Mouse (Mus musculus): ENCODE measurements around the gene Arntl. TPM values are rescaled to one million over a fixed set of nuclear protein-coding genes. Genes with fewer than 3 reads are reported as not detected.
A peak's percentile ranks its signal among the peaks of the same experiment; 100 is the strongest.

Gene Arntl
- total RNA-seq, 2 experiments from 2014 or later, result 29.9 to 33.2 TPM

DNA sequence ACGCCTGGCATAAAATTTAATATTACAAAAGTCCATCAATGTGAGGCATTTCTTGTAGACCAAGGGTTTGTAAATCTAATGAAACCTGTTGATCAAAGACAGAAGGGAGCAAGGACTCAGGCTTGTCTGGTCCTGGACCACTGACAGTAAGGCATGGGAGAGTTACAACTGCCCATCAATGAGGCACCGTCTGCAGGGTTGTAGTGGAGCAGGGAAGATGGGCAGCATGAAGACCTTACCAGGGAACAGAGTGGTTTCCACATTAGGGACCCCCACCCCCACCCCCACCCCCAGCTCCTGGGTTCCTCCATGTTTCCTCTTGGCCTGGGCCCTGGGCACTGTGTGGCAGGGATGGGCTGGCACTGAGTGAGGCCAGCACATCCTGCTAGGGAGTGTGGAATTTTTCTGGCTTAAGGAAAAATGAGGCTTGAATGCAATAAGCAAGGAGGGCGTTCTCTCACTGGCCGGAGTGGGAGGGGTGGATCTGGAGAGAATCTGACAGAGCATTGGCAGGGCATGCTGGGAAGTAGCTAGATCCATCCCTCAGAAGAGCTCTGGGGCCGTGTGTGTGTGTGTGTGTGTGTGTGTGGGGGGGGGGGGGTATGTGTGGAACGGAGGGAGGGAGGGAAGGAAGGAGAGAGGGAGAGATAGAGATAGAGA is 65.2 kb downstream of the Arntl start:
- intact Hi-C loops (cut with DNase I), result no loop called here
- no peak for DNase-seq (ENCODE audit: low spot score in 2 of 2)

DNA sequence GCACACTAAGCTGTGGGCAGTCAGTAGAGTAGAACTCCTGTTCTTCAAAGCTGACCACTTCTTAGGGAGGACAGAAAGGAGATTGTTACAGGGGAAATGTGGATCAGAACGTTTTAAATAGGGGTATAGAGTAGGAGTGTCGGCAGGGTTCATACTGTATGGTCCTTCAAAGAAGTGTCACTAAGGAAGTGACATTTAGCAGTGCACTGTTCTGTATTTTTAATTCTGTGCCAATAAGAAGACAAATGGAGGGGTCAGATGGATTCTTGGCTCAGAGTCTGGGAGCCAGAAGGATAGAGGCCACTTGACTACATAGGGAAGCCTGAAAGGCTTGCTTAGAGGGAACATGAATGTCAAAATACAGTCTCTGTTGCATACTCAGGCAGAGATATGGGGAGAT is 70.0 kb downstream of the Arntl start:
- peak in 1 of 2 experiments; percentile 30 for DNase-seq (ENCODE audit: low spot score in 2 of 2)
- intact Hi-C loops (cut with DNase I), result no loop called here

DNA sequence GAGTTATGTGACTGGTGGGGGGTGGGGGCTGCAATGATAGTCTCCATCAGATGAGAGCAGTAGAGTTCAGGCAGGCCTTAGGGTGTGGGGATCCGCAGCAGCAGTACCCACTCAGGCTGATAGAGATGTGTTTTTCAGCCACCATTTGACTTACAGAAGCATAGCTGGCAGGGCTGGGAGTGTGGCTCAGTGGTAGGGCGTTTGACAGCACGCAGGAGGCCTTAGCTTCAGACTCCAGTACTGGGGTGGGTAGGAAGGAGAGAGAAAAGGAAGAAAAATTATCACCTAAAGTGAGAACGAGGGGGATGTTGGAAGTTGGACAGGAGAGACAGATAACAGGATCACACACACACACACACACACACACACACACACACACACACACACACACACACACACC is 71.2 kb downstream of the Arntl start:
- intact Hi-C loops (cut with DNase I), result no loop called here
- no peak for DNase-seq (ENCODE audit: low spot score in 2 of 2)

DNA sequence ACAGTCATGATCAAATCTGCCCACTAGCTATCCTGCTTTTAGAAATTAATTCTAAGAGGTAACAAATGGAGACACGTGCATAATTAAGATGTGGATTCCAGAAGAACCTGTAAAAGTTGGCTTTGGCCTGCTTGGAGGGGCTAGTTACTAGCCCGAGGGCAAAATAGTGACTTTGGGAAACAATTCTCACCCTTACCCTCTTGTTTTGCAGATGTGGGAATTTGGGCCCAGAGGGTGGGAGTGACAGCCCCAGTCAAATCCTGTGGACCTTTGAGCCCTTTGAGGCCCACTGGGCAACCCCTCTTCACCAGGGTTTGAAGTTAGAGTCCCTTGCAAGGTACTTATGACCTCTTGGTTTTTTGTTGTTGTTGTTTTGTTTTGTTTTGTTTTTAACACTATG is 72.0 kb downstream of the Arntl start:
- intact Hi-C loops (cut with DNase I), result no loop called here
- DNase-seq (ENCODE audit: low spot score in 2 of 2), result no peak

DNA sequence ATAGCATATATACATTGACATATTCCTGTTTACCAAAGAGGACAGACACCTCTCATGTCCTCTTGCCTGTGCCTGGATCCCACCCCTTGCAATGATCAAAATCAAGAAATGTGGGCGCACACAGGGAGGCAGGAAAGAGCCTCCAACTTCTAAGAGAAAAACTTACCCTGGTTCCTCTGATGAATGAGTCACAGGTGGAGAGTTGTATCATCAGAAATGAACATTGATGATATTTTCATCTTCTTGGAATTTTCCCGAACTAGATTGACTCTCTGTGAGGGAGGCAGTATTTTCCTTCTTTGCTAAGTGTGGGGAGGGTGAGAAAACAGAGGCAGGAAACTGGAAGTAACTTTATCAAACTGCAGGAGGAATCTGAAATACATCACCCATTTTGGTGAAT is 78.1 kb downstream of the Arntl start:
- intact Hi-C loops (cut with DNase I), result no loop called here
- no peak for DNase-seq (ENCODE audit: low spot score in 2 of 2)

DNA sequence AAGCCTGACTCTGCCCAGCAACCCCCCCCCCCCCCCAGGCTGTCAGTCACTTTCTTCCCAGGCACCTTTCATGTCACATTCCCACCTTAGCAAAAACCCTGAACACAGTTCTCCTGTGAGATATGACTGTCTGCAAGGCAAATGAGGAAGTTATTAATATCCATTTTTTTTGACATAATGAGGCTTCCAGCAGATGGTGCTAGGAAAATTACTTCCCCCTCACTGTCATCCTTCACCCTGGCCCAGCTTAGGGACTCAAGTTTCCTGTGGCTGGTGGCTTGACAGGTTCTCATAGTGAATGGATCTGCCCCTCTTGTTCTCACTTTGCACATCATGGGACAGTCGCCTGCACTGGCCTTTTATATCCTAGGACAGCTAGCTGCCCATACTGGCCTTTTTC is 81.9 kb downstream of the Arntl start:
- DNase-seq (ENCODE audit: low spot score in 2 of 2), result no peak
- intact Hi-C loops (cut with DNase I), result no loop called here

DNA sequence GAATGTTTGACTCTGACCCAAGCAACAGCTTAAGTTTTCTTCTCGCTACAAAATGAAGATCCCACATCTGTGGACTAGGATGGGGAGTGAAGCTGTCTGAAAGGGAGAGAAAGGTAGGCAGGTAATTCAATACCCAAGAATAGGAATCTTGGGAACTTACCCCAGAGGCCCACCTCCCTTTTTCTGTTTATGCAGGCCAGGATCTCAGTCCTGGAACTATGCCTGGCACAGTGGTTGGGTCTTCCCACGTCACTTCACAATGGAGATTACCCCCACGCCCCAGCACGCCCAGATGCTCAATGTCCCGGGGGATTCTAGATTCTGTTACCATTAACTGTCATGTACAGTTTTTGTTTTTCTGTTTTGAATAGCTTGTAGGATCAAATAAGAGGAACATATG is 84.5 kb downstream of the Arntl start:
- DNase-seq (ENCODE audit: low spot score in 2 of 2), result no peak
- intact Hi-C loops (cut with DNase I), result no loop called here

DNA sequence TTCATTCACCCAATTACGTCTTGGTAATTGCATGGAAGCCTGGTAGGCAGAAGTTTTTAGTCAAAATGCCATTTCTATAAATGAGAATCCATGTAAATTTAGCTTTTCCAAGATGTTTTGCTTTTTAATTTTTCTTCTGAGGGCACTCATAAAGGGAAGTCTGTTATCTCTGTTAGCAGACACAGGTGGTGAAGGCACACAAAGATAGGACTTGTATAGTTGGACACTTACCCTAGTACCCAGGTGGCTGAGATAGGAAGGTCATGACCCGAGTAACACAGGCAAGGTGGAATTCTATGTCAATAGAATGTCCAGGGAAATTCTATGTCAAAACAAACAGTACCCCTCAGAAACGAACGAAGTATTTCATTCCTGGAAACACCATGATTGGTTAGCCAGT is 84.9 kb downstream of the Arntl start:
- no peak for DNase-seq (ENCODE audit: low spot score in 2 of 2)
- intact Hi-C loops (cut with DNase I), result no loop called here

DNA sequence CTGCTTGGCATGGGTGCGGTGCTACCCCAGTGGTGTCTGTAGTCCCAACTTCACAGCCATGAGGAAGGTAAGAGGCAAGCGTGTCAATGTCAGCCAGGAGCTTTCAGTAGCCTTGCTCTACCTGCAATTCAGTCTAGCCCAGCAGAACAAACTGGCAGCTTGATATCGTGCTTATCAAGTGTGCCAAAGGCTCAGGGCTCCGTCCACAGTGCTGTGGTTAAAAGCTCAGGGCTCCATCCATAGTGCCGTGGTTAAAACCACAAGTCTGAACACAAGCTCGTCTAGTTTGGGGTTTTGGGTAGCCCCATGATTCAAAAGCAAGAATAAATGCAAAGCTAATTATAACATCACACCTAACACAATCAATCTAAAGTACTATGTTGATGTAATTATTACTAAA is 87.3 kb downstream of the Arntl start:
- DNase-seq (ENCODE audit: low spot score in 2 of 2), result no peak
- intact Hi-C loops (cut with DNase I), result no loop called here

DNA sequence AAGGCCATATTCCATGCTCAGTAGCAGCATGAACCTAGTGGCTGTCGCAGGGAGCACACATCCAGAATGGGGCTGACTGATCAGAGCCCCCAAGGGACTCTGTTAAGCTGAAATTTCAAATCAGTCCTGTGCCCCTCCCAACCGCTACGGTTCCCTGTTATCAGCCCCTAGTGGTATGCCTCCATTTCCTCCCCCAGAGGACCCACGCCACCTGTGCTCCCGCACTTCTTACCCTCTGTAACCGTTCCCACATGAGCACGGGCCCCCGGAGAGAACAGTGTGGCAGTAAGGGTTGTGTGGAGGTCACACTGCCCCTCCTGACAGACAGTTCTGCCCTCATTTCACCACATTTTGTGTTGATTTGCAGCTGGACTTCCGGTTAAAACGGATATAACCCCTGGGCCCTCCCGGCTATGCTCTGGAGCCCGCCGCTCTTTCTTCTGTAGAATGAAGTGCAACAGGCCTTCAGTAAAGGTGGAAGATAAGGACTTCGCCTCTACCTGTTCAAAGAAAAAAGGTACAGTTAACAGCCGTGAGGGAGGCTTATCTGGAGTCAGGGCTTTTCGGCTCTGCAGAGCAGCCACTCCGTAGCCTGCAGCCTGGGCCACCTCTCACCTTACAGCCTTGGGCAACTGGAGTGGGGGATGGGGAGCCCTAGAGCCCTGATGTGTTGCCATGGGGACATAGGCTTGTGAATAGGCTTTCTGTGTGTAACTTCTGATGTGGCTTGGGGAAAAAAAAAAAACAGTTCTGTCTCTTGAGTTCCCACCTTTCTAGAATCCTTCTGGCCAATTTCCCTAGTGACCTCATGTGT is 88.0 kb downstream of the Arntl start:
- no peak for DNase-seq (ENCODE audit: low spot score in 2 of 2)
- intact Hi-C loops (cut with DNase I), result no loop called here

DNA sequence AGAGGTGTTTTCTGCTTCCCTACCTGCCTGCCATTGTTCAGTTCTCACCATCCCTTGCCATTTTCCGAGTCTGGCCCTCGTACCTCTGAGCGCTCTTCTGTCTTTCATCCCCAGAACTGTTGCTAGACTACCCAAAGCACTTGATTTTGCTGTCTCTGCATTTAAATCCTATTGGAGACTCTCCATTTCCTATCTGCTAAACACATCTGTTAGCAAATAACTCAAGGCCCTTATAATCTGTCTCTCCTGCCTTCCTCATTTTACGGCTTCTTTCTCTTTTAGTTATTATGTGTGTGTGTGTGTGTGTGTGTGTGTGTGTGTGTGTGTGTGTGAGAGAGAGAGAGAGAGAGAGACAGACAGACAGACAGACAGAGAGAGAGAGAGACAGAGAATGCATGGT is 90.5 kb downstream of the Arntl start:
- intact Hi-C loops (cut with DNase I), result no loop called here
- DNase-seq (ENCODE audit: low spot score in 2 of 2), result no peak

DNA sequence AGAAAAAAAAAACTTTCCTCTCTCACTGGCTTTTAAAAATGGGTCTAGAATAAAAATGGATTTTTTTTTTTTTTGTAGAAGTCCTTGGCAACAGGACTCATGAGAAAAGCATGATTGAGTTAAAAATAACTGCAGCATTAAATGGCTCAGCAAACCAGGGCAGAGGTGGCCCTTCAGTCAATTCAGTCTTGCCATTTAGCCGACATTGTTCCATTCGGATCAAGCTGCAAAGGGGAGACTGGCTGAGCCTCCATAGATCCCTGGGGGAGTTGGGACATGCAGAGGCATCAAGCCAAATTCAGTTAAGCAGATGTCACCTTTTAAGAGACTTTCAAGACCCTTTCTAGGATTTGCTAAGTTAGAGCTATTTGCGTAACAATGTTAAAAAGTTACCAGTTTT is 102.9 kb downstream of the Arntl start:
- no peak for DNase-seq (ENCODE audit: low spot score in 2 of 2)
- intact Hi-C loops (cut with DNase I), result loop anchor here (2.0 kb wide), 1 partner anchor 167 kb away; no protein-coding TSS in a partner anchor

DNA sequence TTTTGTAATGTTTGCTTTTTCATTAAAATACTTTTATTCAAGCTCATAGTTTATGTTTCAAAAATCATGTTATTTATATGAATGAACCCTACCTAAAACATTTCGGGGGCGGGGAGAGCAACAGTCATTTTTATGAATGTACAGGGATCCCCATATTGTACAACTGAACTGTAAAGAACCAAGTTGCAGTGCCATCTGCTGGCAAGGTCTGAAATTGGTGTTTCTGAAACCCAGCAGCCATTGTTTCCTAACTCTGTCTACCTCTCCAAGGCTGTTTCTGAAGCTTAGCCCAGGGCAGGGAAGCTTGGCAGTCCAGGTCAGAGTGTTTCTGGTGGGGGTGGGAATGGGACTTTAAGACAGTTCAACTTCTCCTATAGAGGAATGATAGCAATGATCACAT is 104.5 kb downstream of the Arntl start:
- intact Hi-C loops (cut with DNase I), result loop anchor here (2.0 kb wide), 1 partner anchor 169 kb away; no protein-coding TSS in a partner anchor
- peak; percentile 78 to 84 for DNase-seq (ENCODE audit: low spot score in 2 of 2)

DNA sequence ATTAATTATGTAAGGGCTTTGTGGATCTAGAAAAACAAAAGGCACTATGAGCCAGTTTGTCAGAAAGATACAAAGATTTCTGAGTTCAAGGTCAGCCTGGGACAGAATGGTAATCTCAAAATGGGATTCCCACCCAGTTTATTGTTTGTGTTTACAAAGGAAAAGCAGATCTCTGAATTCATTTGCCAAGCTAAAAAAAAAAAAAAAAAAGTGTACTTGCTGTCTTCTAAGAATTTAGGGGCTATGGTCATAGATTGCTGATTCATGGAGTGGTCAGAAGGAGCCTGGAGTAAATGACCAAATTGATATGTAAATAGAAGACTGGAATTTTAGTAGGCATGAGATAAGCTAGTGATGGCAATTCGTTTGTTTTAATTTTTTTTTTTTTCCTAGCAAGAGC is 112.9 kb downstream of the Arntl start:
- DNase-seq (ENCODE audit: low spot score in 2 of 2), result no peak
- intact Hi-C loops (cut with DNase I), result no loop called here

DNA sequence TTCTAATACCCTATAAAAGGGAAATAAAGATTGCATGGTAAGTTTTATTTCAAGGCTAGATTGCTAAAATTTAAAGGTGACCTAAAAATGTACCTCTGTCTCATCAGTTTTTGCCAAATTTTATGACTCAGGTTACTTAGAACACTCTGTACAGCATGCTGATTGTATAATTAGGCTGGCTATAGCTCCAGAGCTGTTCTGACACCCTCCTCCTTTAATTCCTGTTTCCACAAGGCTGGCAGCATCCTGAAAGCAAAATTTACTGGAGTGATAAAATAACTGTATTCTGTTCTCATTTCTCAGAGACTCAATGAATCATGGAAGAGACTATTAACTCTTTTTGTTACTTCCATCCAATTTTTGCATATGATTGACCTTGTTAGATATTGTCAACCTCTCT is 126.8 kb downstream of the Arntl start:
- intact Hi-C loops (cut with DNase I), result no loop called here
- peak in 1 of 2 experiments; percentile 70 for DNase-seq (ENCODE audit: low spot score in 2 of 2)

DNA sequence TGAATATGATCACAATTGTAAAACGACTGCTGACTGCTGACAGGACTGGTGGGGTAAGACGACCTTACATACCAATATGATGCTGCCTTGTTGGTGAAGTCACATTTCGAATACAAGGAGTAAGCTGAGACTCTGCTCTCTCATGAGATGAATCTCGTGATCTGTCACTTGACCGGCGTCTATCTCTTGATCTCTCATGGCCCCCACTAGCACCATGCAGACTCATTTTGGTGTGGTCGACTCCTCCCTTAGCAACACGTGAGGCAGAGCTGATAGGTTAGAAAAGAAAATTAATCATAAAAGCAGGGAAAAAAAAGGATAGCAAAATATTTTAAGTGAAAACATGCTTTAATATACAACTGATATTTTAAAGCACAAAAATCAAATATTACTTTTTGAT is 128.0 kb downstream of the Arntl start:
- intact Hi-C loops (cut with DNase I), result no loop called here
- no peak for DNase-seq (ENCODE audit: low spot score in 2 of 2)

DNA sequence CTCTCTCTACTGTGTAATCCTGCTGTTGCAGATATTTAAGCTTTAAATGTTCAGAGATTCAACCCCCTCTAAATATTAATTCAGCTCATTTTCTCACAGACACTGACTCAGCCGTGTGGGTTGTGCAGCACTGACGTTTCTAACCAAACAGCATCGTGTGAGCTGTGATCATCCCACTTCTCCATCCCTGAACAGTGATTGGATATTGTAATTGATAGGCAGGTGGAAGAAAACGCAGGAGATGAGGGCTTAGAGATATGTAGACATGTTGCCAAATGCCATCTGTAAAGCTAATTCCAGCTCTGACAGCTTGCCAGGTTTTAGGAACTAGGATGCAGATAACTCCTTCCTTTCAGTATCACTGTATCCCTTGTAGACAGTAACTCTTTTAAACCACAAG is 140.0 kb downstream of the Arntl start:
- DNase-seq (ENCODE audit: low spot score in 2 of 2), result peak; percentile 78 to 93
- intact Hi-C loops (cut with DNase I), result no loop called here

DNA sequence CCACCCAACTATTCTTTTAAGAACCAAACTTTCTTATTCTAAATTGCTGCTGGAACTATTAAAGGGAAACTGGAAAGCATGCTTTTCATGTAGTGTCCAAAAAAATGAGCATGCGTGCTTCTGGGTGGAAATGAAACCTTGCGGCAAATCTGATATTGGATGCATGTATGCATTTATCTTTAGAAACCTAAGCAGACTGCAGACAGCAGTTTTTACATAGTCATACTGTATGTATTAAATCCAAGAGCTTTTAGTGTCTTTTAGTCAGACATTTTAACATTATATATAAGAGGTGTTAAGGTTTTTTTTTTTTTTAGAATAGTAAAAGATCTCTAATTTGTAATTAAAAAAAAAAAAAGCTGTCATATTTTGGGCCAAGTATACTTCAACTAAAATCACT is 140.4 kb downstream of the Arntl start:
- intact Hi-C loops (cut with DNase I), result no loop called here
- DNase-seq (ENCODE audit: low spot score in 2 of 2), result no peak

DNA sequence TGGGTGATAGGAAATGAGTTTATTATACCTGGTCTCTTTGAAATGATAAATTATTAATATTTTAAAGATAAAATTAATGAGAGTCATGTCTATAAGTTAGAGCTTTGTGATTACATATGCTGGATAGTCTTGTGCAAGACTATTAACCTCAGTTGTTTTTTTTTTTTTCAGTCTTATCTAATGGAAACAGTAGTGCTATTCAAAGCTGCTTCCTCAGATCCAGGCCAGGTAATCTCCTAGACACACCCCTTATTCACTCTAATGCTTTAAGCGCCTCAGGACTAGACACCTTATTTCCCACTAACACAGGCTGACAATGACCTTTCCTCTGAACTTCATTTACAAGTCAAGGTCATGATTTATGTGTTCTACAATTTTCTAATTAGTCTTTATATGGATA is 141.8 kb downstream of the Arntl start:
- intact Hi-C loops (cut with DNase I), result no loop called here
- no peak for DNase-seq (ENCODE audit: low spot score in 2 of 2)
